Mouse (Mus musculus) R1 (cell line): Measurements from ENCODE around the gene Olfr720.

Source experiments
- DNase-seq: peaks from one replicate; pipeline ENCODE4 v3.0.0-alpha.2; 2018; ENCODE audit warnings: low read depth, low spot score

Gene Olfr720

DNA sequence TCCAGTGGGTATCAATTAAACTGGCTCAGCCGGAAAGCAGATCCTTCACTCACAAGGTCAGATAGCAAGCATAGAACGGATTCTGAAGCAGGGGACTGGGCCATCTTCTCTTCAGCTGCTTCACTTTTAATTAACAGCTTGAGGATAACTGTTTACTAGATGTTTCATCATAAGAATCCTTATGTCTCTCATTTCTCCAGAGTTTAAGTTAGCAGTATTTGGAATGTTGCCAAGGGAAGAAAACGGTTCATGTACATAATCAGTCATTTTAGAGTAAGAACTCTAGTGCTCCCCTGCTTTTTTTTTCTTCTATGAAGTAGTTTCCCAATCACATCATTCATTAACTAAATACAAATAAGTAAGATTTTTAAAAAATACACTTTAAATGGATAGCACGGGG lies at the start of gene Olfr720:
Gene Olfr720 (minus strand): TSS at position 101 of the 400 bp plus-strand sequence.
- DNase-seq = no peak
